Mouse (Mus musculus) neural tube, embryonic 11.5 days (tissue): ENCODE results near the gene Tlk1. TPM values are rescaled to one million over a fixed set of nuclear protein-coding genes. Genes with fewer than 3 reads are reported as not detected.
"Not testable (repeated sequence)": the region's sequence is repeated elsewhere in the genome, so short reads cannot be mapped to it uniquely, and the experiment has no call there.

Experiments
- ATAC-seq: fragments of 200-750 bp; cut with Nextera tagmentation; 2 replicates; pipeline ENCODE4 v1.8.0; 2017; ENCODE audit warnings: moderate number of reproducible peaks, mild to moderate bottlenecking, moderate TSS enrichment, moderate library complexity; ENCODE audit not compliant: insufficient read depth, low FRiP score, low TSS enrichment
- DNase-seq: peaks from one replicate; pipeline ENCODE4 v3.0.0-alpha.2; 2015; ENCODE audit warnings: low spot score
- H3K27ac ChIP-seq: fragments of 300-500 bp; sonication (generic); 2 replicates; pipeline ENCODE4 v1.5.1; 2014; ENCODE audit warnings: low read depth, mild to moderate bottlenecking, low read length
- H3K27me3 ChIP-seq: fragments of 300-500 bp; sonication (generic); 2 replicates; pipeline ENCODE4 v1.6.1; 2014; ENCODE audit warnings: mild to moderate bottlenecking, low read length, mixed read lengths; ENCODE audit not compliant: control insufficient read depth, insufficient read depth
- H3K36me3 ChIP-seq: fragments of 300-500 bp; sonication (generic); 2 replicates; pipeline ENCODE4 v1.6.1; 2014; ENCODE audit warnings: mild to moderate bottlenecking, low read length, moderate library complexity, mixed read lengths; ENCODE audit not compliant: control insufficient read depth, insufficient read depth
- H3K4me1 ChIP-seq: fragments of 300-500 bp; sonication (generic); 2 replicates; pipeline ENCODE4 v1.6.1; 2014; ENCODE audit warnings: low read length, mixed read lengths; ENCODE audit not compliant: control insufficient read depth, insufficient read depth
- H3K4me2 ChIP-seq: fragments of 300-500 bp; sonication (generic); 2 replicates; pipeline ENCODE4 v1.6.1; 2014; ENCODE audit warnings: low read depth, mild to moderate bottlenecking, moderate library complexity
- H3K4me3 ChIP-seq: fragments of 300-500 bp; sonication (generic); 2 replicates; pipeline ENCODE4 v1.5.1; 2014; ENCODE audit warnings: low read depth, low read length
- H3K9ac ChIP-seq: fragments of 300-500 bp; sonication (generic); 2 replicates; pipeline ENCODE4 v1.6.1; 2014; ENCODE audit warnings: mild to moderate bottlenecking, low read length
- H3K9me3 ChIP-seq: fragments of 300-500 bp; sonication (generic); 2 replicates; pipeline ENCODE4 v1.6.1; 2016; ENCODE audit warnings: low read length; ENCODE audit not compliant: control insufficient read depth
- WGBS: fragments of 180-500 bp; shearing (Covaris S2); extraction: QIAGEN DNeasy Blood & Tissue Kit; methylation state at CpG from one replicate; pipeline ENCODE4 v1.1.7; 2014; 5-methylcytosine and 5-hydroxymethylcytosine counted together
- polyA plus RNA-seq: library from polyadenylated mRNA; unstranded; fragments of >200 nt; fragmentation: Nextera tagmentation; extraction: Ambion mirVana; gene quantifications from 2 replicates; pipeline ENCODE4 v1.2.1, GENCODE M21; 2014

Tlk1 gene
- polyA plus RNA-seq, 1 experiment from 2014 or later, result 39.0 TPM

DNA sequence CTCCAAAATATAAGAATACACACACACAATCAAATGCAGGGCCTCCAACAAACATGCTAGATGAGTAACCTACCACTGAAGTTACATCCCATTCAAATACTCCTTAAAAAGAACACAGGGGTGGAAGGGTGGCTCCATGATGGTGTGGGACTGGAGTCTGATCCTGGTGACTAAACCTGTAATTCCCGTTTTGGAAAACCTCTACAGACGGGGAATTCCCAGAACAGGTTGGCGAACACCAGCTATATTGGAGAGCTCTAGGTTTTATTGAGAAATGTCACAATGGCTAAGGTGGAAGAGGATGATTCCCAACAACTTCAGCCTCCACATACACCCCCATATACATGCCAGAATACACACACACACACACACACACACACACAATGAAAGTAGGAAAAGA, 14.1 kb downstream of the Tlk1 start:
- ATAC-seq (no peak), DNase-seq (no peak)
- WGBS, result 86% methylated on average over 3 of the region's 3 CpGs
- H3K4me2 ChIP-seq, result no peak overlapping the region
- no peak overlapping the region for H3K4me3 ChIP-seq
- no peaks in the 10 kb centered on the region for H3K9me3 ChIP-seq
- no peak overlapping the region for H3K9ac ChIP-seq
- H3K4me1 ChIP-seq, result no peaks in the 10 kb centered on the region
- no peaks in the 10 kb centered on the region for H3K36me3 ChIP-seq
- H3K27me3 ChIP-seq, result no peaks in the 10 kb centered on the region
- no peak overlapping the region for H3K27ac ChIP-seq

DNA sequence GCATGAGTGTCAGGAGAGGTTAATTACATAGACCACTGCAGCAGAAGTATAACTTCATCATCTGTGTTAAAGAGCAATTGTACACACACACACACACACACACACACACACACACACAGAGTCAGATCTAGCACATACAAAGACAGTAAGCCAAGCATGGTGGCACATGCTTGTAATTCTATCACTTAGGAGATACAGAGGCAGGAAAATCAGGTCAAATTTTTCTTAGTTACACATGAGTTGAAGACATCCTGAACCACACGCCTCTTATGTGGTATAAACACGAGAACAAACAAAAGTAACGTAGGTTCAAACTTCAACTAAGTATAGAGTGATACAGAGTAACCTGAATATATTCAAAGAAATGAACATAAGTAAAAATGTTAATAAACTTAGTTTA, 15.6 kb downstream of the Tlk1 start:
- Histone ChIP-seq H3K9ac (no peak overlapping the region), H3K27me3 (no peaks in the 10 kb centered on the region), H3K4me1 (no peaks in the 10 kb centered on the region), H3K27ac (no peak overlapping the region), H3K4me2 (no peak overlapping the region), H3K4me3 (no peak overlapping the region), H3K36me3 (no peaks in the 10 kb centered on the region), H3K9me3 (no peaks in the 10 kb centered on the region)
- WGBS, result 91% methylated on average over 3 of the region's 3 CpGs
- no peak for ATAC-seq
- no peak for DNase-seq

- Histone ChIP-seq H3K36me3 (no peaks in the 10 kb centered on the region), H3K9ac (no peak overlapping the region), H3K4me1 (no peaks in the 10 kb centered on the region), H3K4me3 (no peak overlapping the region), H3K27me3 (no peaks in the 10 kb centered on the region), H3K4me2 (no peak overlapping the region), H3K27ac (no peak overlapping the region), H3K9me3 (no peaks in the 10 kb centered on the region)
- ATAC-seq, result no peak
- no peak for DNase-seq
These were observed 16.8 kb downstream of the Tlk1 start for GRCm38 (mm10) chr2:70808681-70809080.

GRCm38 (mm10) chr2:70807678-70808077, 17.9 kb downstream of the Tlk1 start:
- DNase-seq, H3K4me1 ChIP-seq, H3K9me3 ChIP-seq, H3K27ac ChIP-seq, H3K36me3 ChIP-seq, H3K4me2 ChIP-seq, H3K9ac ChIP-seq, H3K4me3 ChIP-seq, H3K27me3 ChIP-seq, ATAC-seq: not testable (repeated sequence)
- 93% methylated on average over 3 of the region's 3 CpGs for WGBS

- 92% methylated on average over 5 of the region's 5 CpGs for WGBS
- Histone ChIP-seq H3K4me3 (no peak overlapping the region), H3K27ac (no peak overlapping the region), H3K36me3 (no peaks in the 10 kb centered on the region), H3K4me2 (no peak overlapping the region), H3K4me1 (no peaks in the 10 kb centered on the region), H3K9ac (no peak overlapping the region), H3K27me3 (no peaks in the 10 kb centered on the region), H3K9me3 (no peaks in the 10 kb centered on the region)
- DNase-seq, result no peak
- ATAC-seq, result no peak
These were observed 19.5 kb downstream of the Tlk1 start for GRCm38 (mm10) chr2:70806020-70806419.

DNA sequence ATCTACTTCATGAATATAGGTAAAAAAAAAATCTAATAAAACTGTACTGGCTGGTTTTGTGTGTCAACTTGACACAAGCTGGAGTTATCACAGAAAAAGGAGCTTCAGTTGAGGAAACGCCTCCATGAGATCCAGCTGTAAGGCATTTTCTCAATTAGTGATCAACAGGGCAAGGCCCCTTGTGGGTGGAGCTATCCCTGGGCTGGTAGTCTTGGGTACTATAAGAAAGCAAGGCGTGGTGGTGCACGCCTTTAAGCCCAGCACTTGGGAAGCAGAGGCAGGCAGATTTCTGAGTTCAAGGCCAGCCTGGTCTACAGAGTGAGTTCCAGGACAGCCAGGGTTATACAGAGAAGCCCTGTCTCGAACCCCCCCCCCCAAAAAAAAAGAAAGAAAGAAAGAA, 21.8 kb downstream of the Tlk1 start:
- not testable (repeated sequence) for ATAC-seq, DNase-seq, H3K36me3 ChIP-seq, H3K4me1 ChIP-seq, H3K9ac ChIP-seq, H3K9me3 ChIP-seq, H3K27me3 ChIP-seq, H3K4me3 ChIP-seq, H3K4me2 ChIP-seq, H3K27ac ChIP-seq
- WGBS, result 91% methylated on average over 4 of the region's 4 CpGs

DNA sequence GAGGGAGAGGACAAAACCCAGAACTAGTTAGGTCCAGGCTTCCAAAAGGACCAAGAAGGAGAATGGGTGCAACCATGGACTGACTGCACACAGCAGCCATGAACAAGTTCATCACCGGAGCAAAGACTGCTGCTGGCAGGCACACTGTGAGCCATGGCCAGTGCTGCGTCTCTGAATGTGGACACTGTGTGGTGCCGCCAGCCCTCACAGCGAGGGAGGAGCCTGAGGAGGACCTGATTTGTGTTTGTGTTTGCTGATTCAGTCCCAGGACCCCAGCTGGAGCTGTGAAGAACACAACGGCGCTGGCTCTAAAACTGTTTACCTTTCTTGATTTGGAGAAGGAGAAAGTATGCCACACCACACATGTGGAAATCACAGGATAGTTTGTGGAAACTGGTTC, 22.9 kb downstream of the Tlk1 start:
- no peak overlapping the region for H3K27ac ChIP-seq
- ATAC-seq, result no peak
- no peak overlapping the region for H3K4me2 ChIP-seq
- H3K27me3 ChIP-seq, result no peaks in the 10 kb centered on the region
- WGBS, result 42% methylated on average over 6 of the region's 6 CpGs
- H3K9me3 ChIP-seq, result no peaks in the 10 kb centered on the region
- H3K4me3 ChIP-seq, result no peak overlapping the region
- no peaks in the 10 kb centered on the region for H3K4me1 ChIP-seq
- H3K9ac ChIP-seq, result no peak overlapping the region
- H3K36me3 ChIP-seq, result no peaks in the 10 kb centered on the region
- no peak for DNase-seq

DNA sequence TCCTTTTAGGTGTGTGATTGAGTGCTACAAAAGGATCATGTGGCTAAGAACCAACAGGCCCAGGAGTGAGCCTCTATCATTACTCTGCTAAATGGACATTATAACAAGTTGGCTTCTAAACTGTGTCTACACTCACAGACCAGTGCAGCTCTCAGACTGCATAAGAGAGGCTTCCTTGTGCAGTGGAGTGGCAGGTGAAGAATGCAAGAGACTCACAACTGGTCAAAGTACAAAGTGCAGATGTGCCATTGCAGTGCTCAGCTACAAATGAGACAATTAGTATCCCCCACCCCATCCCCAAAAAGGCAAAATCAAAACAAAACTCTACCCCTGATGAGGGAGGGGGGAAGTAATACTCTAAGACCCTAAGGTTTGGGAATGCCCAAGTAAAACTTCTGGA, 24.0 kb downstream of the Tlk1 start:
- H3K4me2 ChIP-seq, result no peak overlapping the region
- H3K4me3 ChIP-seq, result no peak overlapping the region
- ATAC-seq, result no peak
- H3K9ac ChIP-seq, result no peak overlapping the region
- no peak for DNase-seq
- no peak overlapping the region for H3K27ac ChIP-seq
- no peaks in the 10 kb centered on the region for H3K27me3 ChIP-seq
- no peaks in the 10 kb centered on the region for H3K36me3 ChIP-seq
- H3K9me3 ChIP-seq, result no peaks in the 10 kb centered on the region
- no peaks in the 10 kb centered on the region for H3K4me1 ChIP-seq

DNA sequence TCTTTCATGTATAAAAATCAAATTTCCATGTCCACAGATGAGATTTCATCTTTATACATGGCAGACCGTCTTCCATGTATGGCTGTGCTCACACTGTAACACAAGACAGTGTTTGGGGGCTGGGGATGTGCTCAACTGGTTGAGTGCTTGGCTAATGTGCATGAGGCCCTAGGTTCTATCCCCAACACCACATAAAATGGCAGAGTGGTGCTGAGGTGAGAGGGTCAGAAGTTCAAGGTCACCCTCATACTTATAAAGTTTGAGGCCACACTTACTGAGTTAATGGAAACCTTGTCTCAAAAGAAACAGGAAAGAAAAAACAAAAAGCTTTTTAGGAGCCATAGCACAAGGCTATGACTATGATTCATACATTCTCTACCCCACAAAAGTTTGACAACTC, 25.1 kb downstream of the Tlk1 start:
- WGBS, result 96% methylated on average over 1 of the region's 1 CpGs
- DNase-seq, result no peak

More for the DNA sequence above, 25.1 kb downstream of the Tlk1 start:
- Histone ChIP-seq H3K4me3 (no peak overlapping the region), H3K36me3 (no peaks in the 10 kb centered on the region), H3K9ac (no peak overlapping the region), H3K27me3 (no peaks in the 10 kb centered on the region), H3K4me1 (no peaks in the 10 kb centered on the region), H3K4me2 (no peak overlapping the region), H3K9me3 (no peaks in the 10 kb centered on the region), H3K27ac (no peak overlapping the region)
- ATAC-seq, result no peak
